Mouse (Mus musculus) hindbrain, embryonic 15.5 days (tissue): ENCODE measurements at regions not wholly inside any gene's neighbourhood (a gene's known extent, or its start where the extent isn't known, plus 50 kb on each side); places are given as distances from the start of the nearest gene placed in this dataset.

Source experiments
- ATAC-seq: fragments of 200-750 bp; cut with Nextera tagmentation; 2 replicates; pipeline ENCODE4 v1.8.0; 2017; ENCODE audit warnings: low read depth, moderate number of reproducible peaks, moderate TSS enrichment; ENCODE audit not compliant: low FRiP score
- H3K27ac ChIP-seq: fragments of 300-500 bp; sonication (generic); replicated peaks from 2 replicates; pipeline ENCODE4 v1.5.1; 2015; ENCODE audit warnings: mild to moderate bottlenecking, inconsistent platforms
- H3K27me3 ChIP-seq: fragments of 300-500 bp; sonication (generic); 2 replicates; pipeline ENCODE4 v1.6.1; 2015; ENCODE audit warnings: control low read depth, inconsistent platforms
- H3K36me3 ChIP-seq: fragments of 300-500 bp; sonication (generic); 2 replicates; pipeline ENCODE4 v1.6.1; 2015; ENCODE audit warnings: control low read depth, inconsistent platforms
- H3K4me1 ChIP-seq: fragments of 300-500 bp; sonication (generic); replicated peaks from 2 replicates; pipeline ENCODE4 v1.6.1; 2015; ENCODE audit warnings: control low read depth, inconsistent platforms
- H3K4me2 ChIP-seq: fragments of 300-500 bp; sonication (generic); 2 replicates; pipeline ENCODE4 v1.6.1; 2015; ENCODE audit warnings: moderate library complexity, mild to moderate bottlenecking, inconsistent platforms
- H3K4me3 ChIP-seq: fragments of 300-500 bp; sonication (generic); 2 replicates; pipeline ENCODE4 v1.5.1; 2015; ENCODE audit warnings: mild to moderate bottlenecking, inconsistent platforms
- H3K9ac ChIP-seq: fragments of 300-500 bp; sonication (generic); 2 replicates; pipeline ENCODE4 v1.6.1; 2015; ENCODE audit warnings: inconsistent platforms
- H3K9me3 ChIP-seq: fragments of 300-500 bp; sonication (generic); 2 replicates; pipeline ENCODE4 v1.6.1; 2016; ENCODE audit warnings: control low read depth, inconsistent platforms
- WGBS: fragments of 180-500 bp; shearing (Covaris S2); methylation state at CpG from one replicate; pipeline ENCODE4 v1.1.7; 2015; 5-methylcytosine and 5-hydroxymethylcytosine counted together

DNA sequence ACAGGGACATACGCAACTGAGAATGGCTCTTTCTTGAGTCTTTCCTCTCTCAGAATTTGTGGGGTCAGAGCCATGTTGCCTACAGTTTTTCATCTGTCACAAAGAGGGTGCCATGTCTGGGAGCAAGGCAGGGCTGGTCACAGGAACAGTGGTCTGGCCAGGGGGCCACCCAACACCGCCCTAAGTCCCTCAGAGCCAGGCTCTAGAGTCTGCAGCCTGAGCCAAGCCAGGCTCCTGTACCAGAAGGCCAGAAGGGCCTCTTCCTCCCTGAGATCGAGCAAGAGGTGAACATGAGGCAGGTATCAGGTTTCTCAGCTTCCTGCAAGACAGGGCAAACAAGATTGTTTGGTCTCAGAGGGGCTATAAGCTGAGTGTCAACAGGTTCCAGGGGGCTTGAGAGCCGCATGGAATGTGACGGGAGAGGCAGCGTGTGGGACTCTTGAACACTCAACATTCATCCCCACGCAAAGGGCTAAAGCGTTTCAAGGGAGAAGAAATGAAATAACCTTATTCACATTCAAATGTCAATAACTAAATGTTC lies 110.6 kb upstream of the Mrps22 start:
- H3K36me3 ChIP-seq = no peaks in the 10 kb centered on the region
- 92% methylated on average over 8 of the region's 8 CpGs for WGBS
- ATAC-seq = no peak
- no peaks in the 10 kb centered on the region for H3K27me3 ChIP-seq
- no peaks in the 10 kb centered on the region for H3K9me3 ChIP-seq
- no peak overlapping the region for H3K4me3 ChIP-seq
- H3K4me2 ChIP-seq = no peak overlapping the region
- no peaks in the 10 kb centered on the region for H3K4me1 ChIP-seq
- H3K9ac ChIP-seq = no peak overlapping the region
- H3K27ac ChIP-seq = no peak overlapping the region

DNA sequence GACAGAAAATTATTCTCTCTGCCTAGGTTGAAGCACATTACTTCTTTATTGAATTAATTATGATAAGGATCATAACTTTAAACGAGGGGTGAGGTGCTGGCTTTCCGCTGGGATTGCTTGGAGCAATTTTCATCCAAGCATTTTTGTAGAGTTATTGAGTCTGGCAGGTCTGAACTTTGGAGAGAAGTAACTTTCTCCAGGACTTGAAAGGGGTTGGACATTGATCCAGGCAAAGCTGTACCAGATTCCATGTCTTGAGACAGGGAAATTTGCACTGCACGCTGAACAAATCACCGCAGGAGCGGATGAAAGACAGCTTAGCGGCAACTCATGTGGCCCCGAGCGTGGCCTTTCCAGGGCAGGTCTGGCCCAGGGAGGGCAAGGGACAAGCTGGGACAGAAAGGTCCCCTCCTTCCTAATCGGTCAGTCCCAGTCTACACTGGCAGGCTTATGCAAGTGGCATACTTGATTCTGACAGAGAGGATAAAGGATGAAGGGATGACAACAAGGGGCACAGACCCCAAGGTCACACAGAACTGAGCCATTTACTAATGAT lies 108.8 kb upstream of the Mrps22 start:
- Histone ChIP-seq H3K27me3 (no peaks in the 10 kb centered on the region), H3K4me3 (no peak overlapping the region), H3K9me3 (no peaks in the 10 kb centered on the region), H3K4me1 (no peaks in the 10 kb centered on the region), H3K27ac (no peak overlapping the region), H3K9ac (no peak overlapping the region), H3K36me3 (no peaks in the 10 kb centered on the region), H3K4me2 (no peak overlapping the region)
- ATAC-seq = no peak
- WGBS = 75% methylated on average over 9 of the region's 9 CpGs

DNA sequence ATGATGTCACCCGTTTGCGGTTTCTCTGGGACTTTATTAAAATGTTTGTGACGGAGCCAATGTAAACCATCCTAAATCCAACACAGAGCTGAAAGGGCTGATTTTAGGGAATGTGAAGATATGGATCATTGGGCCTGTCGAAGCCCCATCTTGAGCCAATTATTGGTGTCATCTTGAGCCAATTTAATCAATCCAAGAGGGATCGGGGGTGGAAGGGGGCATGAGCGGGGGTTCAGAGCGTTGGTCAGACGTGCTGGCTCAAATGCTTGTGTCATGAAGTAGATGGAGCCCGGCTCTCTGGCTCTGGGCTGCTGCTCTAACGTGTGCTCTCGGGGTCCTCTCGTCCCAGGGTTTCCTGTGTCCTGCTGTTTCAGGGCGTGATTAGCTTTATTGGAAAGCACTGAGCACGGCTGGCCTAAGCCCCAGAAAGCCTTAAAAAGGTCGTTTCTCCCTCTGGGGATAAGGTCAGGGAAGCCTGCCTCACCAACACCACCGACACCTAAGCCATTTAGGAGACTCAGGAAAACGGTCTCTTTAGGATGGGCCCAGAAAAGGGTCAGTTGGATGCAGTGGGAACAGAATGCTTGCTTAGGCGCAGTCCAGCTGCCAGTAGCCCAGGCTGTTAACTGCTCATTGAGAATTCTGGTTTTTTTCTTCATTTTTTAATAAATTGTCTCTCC lies 106.7 kb upstream of the Mrps22 start:
- Histone ChIP-seq H3K9me3 (no peaks in the 10 kb centered on the region), H3K9ac (no peak overlapping the region), H3K4me2 (no peak overlapping the region), H3K4me1 (no peaks in the 10 kb centered on the region), H3K36me3 (no peaks in the 10 kb centered on the region), H3K4me3 (no peak overlapping the region), H3K27me3 (no peaks in the 10 kb centered on the region), H3K27ac (no peak overlapping the region)
- no peak for ATAC-seq
- 72% methylated on average over 18 of the region's 18 CpGs for WGBS

DNA sequence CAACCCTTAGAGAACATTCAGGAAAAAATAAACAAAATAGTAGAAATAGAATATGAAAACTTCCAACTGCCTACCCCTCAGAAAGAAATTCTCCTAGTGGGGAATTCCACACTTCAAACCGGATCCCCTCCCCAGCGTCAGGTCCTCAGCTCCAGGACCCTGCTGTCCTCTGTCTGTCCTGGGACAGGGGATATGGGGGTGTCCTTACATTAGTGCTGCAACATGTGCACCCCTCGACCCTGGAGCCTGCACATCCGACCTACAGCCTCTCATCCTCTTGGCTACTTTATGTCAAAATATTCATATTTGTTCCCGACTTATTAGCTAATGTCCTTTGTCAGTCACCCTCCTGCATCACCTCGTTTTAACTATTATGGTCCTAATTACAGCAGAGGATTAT lies 106.0 kb upstream of the Mrps22 start:
- Histone ChIP-seq H3K36me3 (no peaks in the 10 kb centered on the region), H3K27ac (no peak overlapping the region), H3K4me2 (no peak overlapping the region), H3K9ac (no peak overlapping the region), H3K4me3 (no peak overlapping the region), H3K27me3 (no peaks in the 10 kb centered on the region), H3K9me3 (no peaks in the 10 kb centered on the region), H3K4me1 (no peaks in the 10 kb centered on the region)
- 87% methylated on average over 6 of the region's 6 CpGs for WGBS
- no peak for ATAC-seq

DNA sequence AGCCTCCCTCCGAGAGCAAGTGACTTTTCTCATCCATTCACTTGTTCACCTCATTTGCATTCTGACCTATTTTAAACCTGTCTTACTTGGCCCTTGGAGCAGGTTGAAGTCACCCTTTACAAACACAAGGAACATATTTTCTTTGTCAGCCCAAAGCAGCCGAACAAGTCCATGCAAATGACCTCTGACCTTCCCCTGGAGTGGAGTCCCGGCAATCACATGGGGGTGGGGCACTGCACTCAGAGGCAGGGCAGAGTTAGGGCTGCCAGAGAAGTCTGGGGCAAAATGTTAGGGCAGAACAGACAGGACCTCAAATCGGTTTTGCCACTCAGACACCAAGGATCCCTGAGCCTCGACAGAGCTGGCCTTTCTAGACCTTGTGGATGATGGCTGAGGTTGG lies 102.7 kb upstream of the Mrps22 start:
- Histone ChIP-seq H3K4me2 (no peak overlapping the region), H3K27ac (no peak overlapping the region), H3K4me3 (no peak overlapping the region), H3K27me3 (no peaks in the 10 kb centered on the region), H3K9ac (no peak overlapping the region), H3K9me3 (no peaks in the 10 kb centered on the region), H3K36me3 (no peaks in the 10 kb centered on the region), H3K4me1 (no peaks in the 10 kb centered on the region)
- ATAC-seq = no peak
- 33% methylated on average over 5 of the region's 5 CpGs for WGBS

DNA sequence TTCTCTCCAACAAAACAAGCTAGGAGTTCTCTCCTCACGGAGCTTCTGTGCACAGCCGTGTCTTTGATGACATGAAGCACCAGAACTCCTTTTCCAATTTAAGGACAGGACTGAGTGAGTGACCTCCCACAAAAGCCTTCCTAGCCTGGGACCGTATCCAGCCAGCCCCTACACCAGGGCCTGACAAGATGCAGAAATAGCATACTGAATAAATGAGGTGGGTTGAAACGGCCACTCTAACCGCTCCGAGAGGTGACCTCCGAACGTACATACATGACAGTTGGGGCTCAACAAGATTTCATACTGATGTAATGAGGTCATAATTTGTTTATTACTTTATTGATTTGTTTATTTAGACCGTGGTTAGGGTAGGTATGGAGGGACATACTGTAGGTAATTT lies 101.9 kb upstream of the Mrps22 start:
- no peak for ATAC-seq
- H3K9me3 ChIP-seq = no peaks in the 10 kb centered on the region
- H3K9ac ChIP-seq = no peak overlapping the region
- H3K27ac ChIP-seq = no peak overlapping the region
- H3K36me3 ChIP-seq = no peaks in the 10 kb centered on the region
- no peak overlapping the region for H3K4me2 ChIP-seq
- no peaks in the 10 kb centered on the region for H3K27me3 ChIP-seq
- WGBS = 81% methylated on average over 9 of the region's 9 CpGs
- H3K4me1 ChIP-seq = no peaks in the 10 kb centered on the region
- no peak overlapping the region for H3K4me3 ChIP-seq

DNA sequence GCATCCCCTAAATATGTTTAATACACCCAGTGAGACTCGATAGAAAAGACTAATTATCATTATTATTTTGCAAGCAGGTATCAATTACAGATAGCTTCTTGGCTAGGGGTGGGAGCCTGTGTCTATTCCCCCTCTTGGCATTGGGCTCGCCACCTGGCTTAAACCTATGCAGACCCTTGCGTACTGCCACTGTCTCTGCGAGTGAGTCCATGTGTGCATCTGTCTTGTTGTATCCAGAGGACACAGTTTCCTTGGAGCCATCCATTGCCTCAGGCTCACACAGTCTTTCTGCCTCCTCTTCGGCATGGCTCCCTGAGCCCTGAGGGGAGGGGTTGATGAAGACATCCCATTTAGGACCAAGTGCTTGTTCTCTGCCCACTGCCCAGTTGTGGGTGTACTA lies 99.1 kb upstream of the Mrps22 start:
- Histone ChIP-seq H3K9me3 (no peaks in the 10 kb centered on the region), H3K4me3 (no peak overlapping the region), H3K9ac (no peak overlapping the region), H3K4me1 (no peaks in the 10 kb centered on the region), H3K27ac (no peak overlapping the region), H3K36me3 (no peaks in the 10 kb centered on the region), H3K27me3 (no peaks in the 10 kb centered on the region), H3K4me2 (no peak overlapping the region)
- 92% methylated on average over 5 of the region's 5 CpGs for WGBS
- ATAC-seq = no peak

DNA sequence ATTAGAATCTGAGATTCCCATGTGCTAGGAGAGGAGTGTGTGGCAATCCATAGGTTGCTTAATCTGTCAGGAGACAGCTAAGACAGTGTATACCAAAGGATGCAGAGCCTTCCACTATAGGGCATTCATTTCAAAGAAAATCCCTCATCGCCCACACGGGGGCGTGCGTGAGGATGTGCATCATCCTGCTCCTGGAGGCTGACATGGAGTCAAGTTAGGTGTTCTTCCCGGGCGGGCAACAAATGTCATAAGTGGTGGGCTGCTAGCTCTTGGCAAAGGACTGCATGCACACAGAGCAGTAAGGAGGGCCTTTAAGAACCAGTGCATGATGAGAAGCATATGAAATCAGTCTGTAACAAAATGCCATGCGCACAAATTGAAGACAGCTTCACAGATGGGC lies 95.7 kb upstream of the Mrps22 start:
- Histone ChIP-seq H3K9ac (no peak overlapping the region), H3K36me3 (no peaks in the 10 kb centered on the region), H3K4me3 (no peak overlapping the region), H3K27me3 (no peaks in the 10 kb centered on the region), H3K4me2 (no peak overlapping the region), H3K9me3 (no peaks in the 10 kb centered on the region), H3K27ac (no peak overlapping the region), H3K4me1 (no peaks in the 10 kb centered on the region)
- ATAC-seq = no peak
- 45% methylated on average over 7 of the region's 7 CpGs for WGBS

DNA sequence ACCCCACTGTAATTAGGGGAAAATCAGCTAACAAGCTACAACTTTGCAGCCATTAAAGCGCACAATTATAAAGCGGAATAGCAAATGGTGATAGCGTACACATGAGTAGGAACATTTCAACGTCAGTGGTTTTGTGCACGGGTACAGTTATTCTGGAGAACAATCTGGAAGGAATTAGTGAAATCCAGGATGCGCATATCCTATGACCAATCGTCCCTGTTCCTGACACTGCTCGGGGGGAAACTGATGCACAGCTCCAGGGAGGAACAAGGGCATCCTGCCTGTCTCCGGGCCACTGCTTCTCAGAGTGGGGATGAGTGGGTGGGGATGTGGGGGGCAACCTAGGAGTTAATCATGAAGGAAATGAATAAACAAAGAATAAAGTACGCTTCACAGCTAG lies 93.6 kb upstream of the Mrps22 start:
- no peaks in the 10 kb centered on the region for H3K36me3 ChIP-seq
- H3K27ac ChIP-seq = no peak overlapping the region
- H3K4me2 ChIP-seq = no peak overlapping the region
- no peaks in the 10 kb centered on the region for H3K9me3 ChIP-seq
- no peak overlapping the region for H3K9ac ChIP-seq
- H3K27me3 ChIP-seq = no peaks in the 10 kb centered on the region
- H3K4me3 ChIP-seq = no peak overlapping the region
- WGBS = 77% methylated on average over 10 of the region's 10 CpGs
- ATAC-seq = no peak
- no peaks in the 10 kb centered on the region for H3K4me1 ChIP-seq

DNA sequence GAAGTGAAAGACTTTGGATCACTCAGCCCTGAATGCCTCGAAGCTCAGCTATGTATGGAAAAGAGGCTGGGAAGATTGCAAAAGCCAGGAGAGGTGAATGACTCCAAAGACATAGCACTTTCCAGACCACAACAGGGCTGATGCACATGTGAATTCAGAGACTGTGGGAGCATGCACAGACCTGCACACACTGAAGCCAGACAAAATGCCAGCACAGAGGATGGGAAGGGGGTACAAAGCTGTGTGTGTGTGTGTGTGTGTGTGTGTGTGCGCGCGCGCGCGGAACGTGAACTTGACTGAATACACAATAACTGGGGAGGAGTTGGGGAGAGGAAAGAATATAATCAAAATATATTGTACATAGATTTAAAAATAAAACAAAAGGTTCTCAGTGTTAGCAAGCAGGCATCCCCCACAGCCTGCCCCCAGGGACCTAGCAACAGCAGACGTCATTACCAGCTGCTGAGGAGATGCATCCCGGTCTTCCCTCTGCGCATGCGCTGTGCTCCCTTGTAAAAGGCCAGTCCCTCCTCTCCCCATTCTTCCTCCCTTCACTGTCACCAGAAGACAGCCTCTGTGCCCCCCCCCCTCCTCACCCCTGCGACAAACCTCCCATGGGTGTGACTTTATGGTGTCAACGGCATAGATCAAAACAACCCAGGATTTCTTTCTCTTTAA lies 89.5 kb upstream of the Mrps22 start:
- ATAC-seq = 0 out of 2 replicates have a peak, but pooled peaks have one; percentile 66
- WGBS = 79% methylated on average over 14 of the region's 14 CpGs
- H3K4me2 ChIP-seq = no peak overlapping the region

DNA sequence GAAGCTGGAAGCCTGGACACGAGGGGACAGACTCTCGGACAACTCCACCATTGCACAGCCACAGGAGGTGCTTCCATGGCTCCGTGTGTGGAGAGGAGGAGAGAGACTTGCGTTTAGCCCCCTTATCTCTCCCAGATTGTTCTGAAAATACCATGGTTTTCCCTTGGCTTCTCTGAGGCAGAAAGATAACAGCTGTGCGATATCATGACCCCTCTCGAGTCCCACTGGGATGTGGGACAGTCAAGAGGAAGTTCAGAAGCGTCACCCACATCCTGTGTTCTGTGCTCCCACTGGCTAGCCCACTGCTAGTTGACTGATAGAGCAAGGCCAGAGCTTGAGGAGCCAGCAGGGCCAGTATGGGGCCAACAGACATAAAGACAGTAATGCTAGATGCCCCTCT lies 84.1 kb upstream of the Mrps22 start:
- Histone ChIP-seq H3K4me3 (no peak overlapping the region), H3K9me3 (no peaks in the 10 kb centered on the region), H3K9ac (no peak overlapping the region), H3K27me3 (no peaks in the 10 kb centered on the region), H3K27ac (no peak overlapping the region), H3K4me1 (no peaks in the 10 kb centered on the region), H3K4me2 (no peak overlapping the region), H3K36me3 (no peaks in the 10 kb centered on the region)
- WGBS = 92% methylated on average over 7 of the region's 7 CpGs
- ATAC-seq = no peak

More for the DNA sequence above, 89.5 kb upstream of the Mrps22 start:
- no peak overlapping the region for H3K9ac ChIP-seq
- no peaks in the 10 kb centered on the region for H3K36me3 ChIP-seq
- H3K4me3 ChIP-seq = no peak overlapping the region
- H3K27ac ChIP-seq = no peak overlapping the region
- no peaks in the 10 kb centered on the region for H3K27me3 ChIP-seq
- no peaks in the 10 kb centered on the region for H3K9me3 ChIP-seq
- no peaks in the 10 kb centered on the region for H3K4me1 ChIP-seq

DNA sequence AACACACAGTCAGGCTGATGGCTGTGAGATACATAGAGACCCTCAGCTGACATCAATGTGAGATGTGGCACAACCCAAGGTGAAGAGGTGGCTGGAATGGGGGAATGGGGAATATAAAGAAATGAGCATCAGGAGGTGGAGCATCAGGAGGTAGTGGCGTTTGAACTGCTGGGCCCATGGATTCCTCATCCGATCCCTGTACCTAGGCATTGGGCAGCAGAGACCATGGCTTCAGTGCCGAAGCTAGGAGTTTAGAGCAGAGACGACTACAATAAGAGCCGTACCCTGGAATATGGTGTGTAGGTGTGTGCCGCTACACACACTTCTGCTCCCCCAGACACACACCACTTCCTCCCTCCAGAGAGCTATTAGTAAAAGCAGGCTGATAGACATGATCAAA lies 82.9 kb upstream of the Mrps22 start:
- H3K27ac ChIP-seq = no peak overlapping the region
- ATAC-seq = no peak
- H3K4me2 ChIP-seq = no peak overlapping the region
- H3K4me3 ChIP-seq = no peak overlapping the region
- H3K4me1 ChIP-seq = no peaks in the 10 kb centered on the region
- no peak overlapping the region for H3K9ac ChIP-seq
- 92% methylated on average over 6 of the region's 6 CpGs for WGBS
- no peaks in the 10 kb centered on the region for H3K27me3 ChIP-seq
- H3K9me3 ChIP-seq = no peaks in the 10 kb centered on the region
- no peaks in the 10 kb centered on the region for H3K36me3 ChIP-seq
